Mouse (Mus musculus) kidney, embryonic 14.5 days (tissue): ENCODE measurements around the gene Fxyd1. TPM values are rescaled to one million over a fixed set of nuclear protein-coding genes. Genes with fewer than 3 reads are reported as not detected.
A peak's percentile ranks its signal among the peaks of the same experiment; 100 is the strongest.

ENCODE experiments used
- ATAC-seq: fragments of 200-750 bp; cut with Nextera tagmentation; 2 replicates; pipeline ENCODE4 v1.8.0; 2017; ENCODE audit warnings: moderate number of reproducible peaks, mild to moderate bottlenecking, moderate TSS enrichment, moderate library complexity; ENCODE audit not compliant: low FRiP score, low TSS enrichment
- H3K27ac ChIP-seq: fragments of 300-500 bp; sonication (generic); 2 replicates; pipeline ENCODE4 v1.5.1; 2014; ENCODE audit warnings: low read depth, mild to moderate bottlenecking, low read length, moderate library complexity, mixed read lengths
- H3K27me3 ChIP-seq: fragments of 300-500 bp; sonication (generic); 2 replicates; pipeline ENCODE4 v1.6.1; 2014; ENCODE audit warnings: mild to moderate bottlenecking, low read length; ENCODE audit not compliant: control insufficient read depth, insufficient read depth
- H3K36me3 ChIP-seq: fragments of 300-500 bp; sonication (generic); 2 replicates; pipeline ENCODE4 v1.6.1; 2014; ENCODE audit warnings: low read length, mixed read lengths; ENCODE audit not compliant: control insufficient read depth, insufficient read depth
- H3K4me1 ChIP-seq: fragments of 300-500 bp; sonication (generic); 2 replicates; pipeline ENCODE4 v1.6.1; 2014; ENCODE audit warnings: low read length, mixed read lengths; ENCODE audit not compliant: control insufficient read depth, insufficient read depth
- H3K4me2 ChIP-seq: fragments of 300-500 bp; sonication (generic); replicated peaks from 2 replicates; pipeline ENCODE4 v1.6.1; 2014; ENCODE audit warnings: low read depth, mild to moderate bottlenecking, low read length
- H3K4me3 ChIP-seq: fragments of 300-500 bp; sonication (generic); 2 replicates; pipeline ENCODE4 v1.5.1; 2014; ENCODE audit warnings: mild to moderate bottlenecking, low read length
- H3K9ac ChIP-seq: fragments of 300-500 bp; sonication (generic); 2 replicates; pipeline ENCODE4 v1.6.1; 2014; ENCODE audit warnings: low read depth, mild to moderate bottlenecking, low read length, moderate library complexity
- H3K9me3 ChIP-seq: fragments of 300-500 bp; sonication (generic); 2 replicates; pipeline ENCODE4 v1.6.1; 2016; ENCODE audit warnings: low read length; ENCODE audit not compliant: control insufficient read depth
- WGBS: fragments of 180-500 bp; shearing (Covaris S2); extraction: QIAGEN DNeasy Blood & Tissue Kit; methylation state at CpG from one replicate; pipeline ENCODE4 v1.1.7; 2014; 5-methylcytosine and 5-hydroxymethylcytosine counted together
- polyA plus RNA-seq: library from polyadenylated mRNA; unstranded; fragments of >200 nt; fragmentation: Nextera tagmentation; extraction: Ambion mirVana; gene quantifications from 2 replicates; pipeline ENCODE4 v1.2.1, GENCODE M21; 2014

Fxyd1 gene
- polyA plus RNA-seq, 1 experiment from 2014 or later, result 29.8 TPM

- Histone ChIP-seq H3K9ac (no peak overlapping the region), H3K9me3 (no peaks in the 10 kb centered on the region; the same call in 1 of the 2 replicates), H3K36me3 (no peaks in the 10 kb centered on the region), H3K27me3 (no peaks in the 10 kb centered on the region), H3K27ac (no peak overlapping the region), H3K4me2 (no peak overlapping the region), H3K4me1 (no peaks in the 10 kb centered on the region), H3K4me3 (no peak overlapping the region)
- 38% methylated on average over 12 of the region's 12 CpGs for WGBS
- no peak for ATAC-seq
Measured at GRCm38 (mm10) chr7:31094774-31095501, 37.9 kb upstream of the Fxyd1 start.

- Histone ChIP-seq H3K9ac (no peak overlapping the region), H3K27ac (no peak overlapping the region), H3K9me3 (no peaks in the 10 kb centered on the region), H3K4me1 (no peaks in the 10 kb centered on the region), H3K4me3 (no peak overlapping the region), H3K27me3 (no peaks in the 10 kb centered on the region), H3K36me3 (no peaks in the 10 kb centered on the region), H3K4me2 (no peak overlapping the region)
- 78% methylated on average over 2 of the region's 2 CpGs for WGBS
- no peak for ATAC-seq
Measured at GRCm38 (mm10) chr7:31089721-31090120, 32.7 kb upstream of the Fxyd1 start.

DNA sequence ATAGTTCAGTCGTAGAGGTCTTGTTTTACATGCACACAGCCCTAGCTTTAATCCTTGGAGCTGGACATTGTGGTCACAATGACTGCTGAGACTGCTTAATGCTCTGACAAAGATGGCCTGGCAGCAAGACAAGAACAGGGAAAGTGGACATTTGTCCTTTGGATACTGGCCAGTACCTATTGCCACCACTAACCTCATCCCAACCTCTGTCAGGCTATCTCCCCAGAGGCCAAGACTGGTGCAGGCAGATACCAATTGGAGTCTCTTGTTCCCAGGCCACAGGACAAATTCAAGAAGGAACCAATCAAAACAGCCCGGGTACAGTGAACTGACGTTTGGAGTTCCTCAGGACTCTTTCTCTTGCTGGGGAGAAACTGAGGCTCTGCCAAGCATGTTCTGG lies 31.2 kb upstream of the Fxyd1 start:
- no peak overlapping the region for H3K9ac ChIP-seq
- no peaks in the 10 kb centered on the region for H3K9me3 ChIP-seq
- ATAC-seq, result no peak
- H3K4me3 ChIP-seq, result no peak overlapping the region
- H3K27ac ChIP-seq, result no peak overlapping the region
- no peaks in the 10 kb centered on the region for H3K27me3 ChIP-seq
- H3K36me3 ChIP-seq, result no peaks in the 10 kb centered on the region
- H3K4me2 ChIP-seq, result no peak overlapping the region
- WGBS, result 69% methylated on average over 3 of the region's 3 CpGs
- H3K4me1 ChIP-seq, result no peaks in the 10 kb centered on the region

- Histone ChIP-seq H3K9me3 (no peaks in the 10 kb centered on the region), H3K27ac (no peak overlapping the region), H3K4me1 (no peaks in the 10 kb centered on the region), H3K36me3 (no peaks in the 10 kb centered on the region), H3K4me3 (no peak overlapping the region), H3K9ac (no peak overlapping the region), H3K4me2 (no peak overlapping the region), H3K27me3 (no peaks in the 10 kb centered on the region)
- no peak for ATAC-seq
- 37% methylated on average over 2 of the region's 2 CpGs for WGBS
Measured at GRCm38 (mm10) chr7:31087262-31087661, 30.3 kb upstream of the Fxyd1 start.

- 88% methylated on average over 9 of the region's 9 CpGs for WGBS
- Histone ChIP-seq H3K4me2 (no peak overlapping the region), H3K9ac (no peak overlapping the region), H3K36me3 (no peaks in the 10 kb centered on the region), H3K9me3 (no peaks in the 10 kb centered on the region), H3K4me1 (no peaks in the 10 kb centered on the region), H3K4me3 (no peak overlapping the region), H3K27ac (no peak overlapping the region), H3K27me3 (no peaks in the 10 kb centered on the region)
- ATAC-seq, result no peak
Measured at GRCm38 (mm10) chr7:31086175-31086755, 29.3 kb upstream of the Fxyd1 start.

GRCm38 (mm10) chr7:31085171-31085570 lies 28.2 kb upstream of the Fxyd1 start:
- ATAC-seq, result no peak
- no peaks in the 10 kb centered on the region for H3K4me1 ChIP-seq
- 48% methylated on average over 3 of the region's 3 CpGs for WGBS
- H3K36me3 ChIP-seq, result no peaks in the 10 kb centered on the region
- H3K4me2 ChIP-seq, result no peak overlapping the region
- H3K4me3 ChIP-seq, result no peak overlapping the region
- no peak overlapping the region for H3K9ac ChIP-seq
- no peaks in the 10 kb centered on the region for H3K27me3 ChIP-seq
- H3K27ac ChIP-seq, result no peak overlapping the region
- H3K9me3 ChIP-seq, result no peaks in the 10 kb centered on the region

DNA sequence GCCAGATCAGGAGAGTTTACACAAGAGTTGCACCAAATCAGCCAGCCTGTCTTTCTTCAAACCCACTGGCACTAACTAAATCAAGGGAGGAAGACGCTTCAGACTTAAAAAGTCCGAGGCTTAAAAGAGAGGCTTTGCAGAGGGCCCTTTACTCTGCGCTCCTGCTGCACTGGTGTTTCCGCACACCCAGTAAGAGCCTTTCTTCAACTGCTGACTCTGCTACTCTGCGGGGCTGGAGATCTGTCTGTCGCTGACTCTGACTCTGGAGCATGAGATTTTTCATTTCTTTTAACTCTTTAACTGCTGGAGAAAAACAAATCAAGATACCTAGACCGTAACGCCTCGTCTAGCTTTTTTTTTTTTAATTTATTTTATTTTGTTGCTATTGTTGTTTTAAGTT lies 27.1 kb upstream of the Fxyd1 start:
- Histone ChIP-seq H3K27ac (peak overlapping the region; percentile 30; the same call in 1 of the 2 replicates), H3K9ac (no peak overlapping the region), H3K36me3 (no peaks in the 10 kb centered on the region), H3K4me3 (no peak overlapping the region), H3K4me2 (no peak overlapping the region), H3K4me1 (no peaks in the 10 kb centered on the region), H3K27me3 (no peaks in the 10 kb centered on the region), H3K9me3 (no peaks in the 10 kb centered on the region)
- peak; percentile 22; the same call in 1 of the 2 replicates for ATAC-seq
- WGBS, result 52% methylated on average over 9 of the region's 9 CpGs

- Histone ChIP-seq H3K9ac (no peak overlapping the region; the same call in 1 of the 2 replicates), H3K27ac (no peak overlapping the region)
- no peak for ATAC-seq
Measured at GRCm38 (mm10) chr7:31082831-31083588, 26.0 kb upstream of the Fxyd1 start.

GRCm38 (mm10) chr7:31082106-31082505 lies 25.1 kb upstream of the Fxyd1 start:
- no peak overlapping the region for H3K27ac ChIP-seq
- H3K4me1 ChIP-seq, result no peaks in the 10 kb centered on the region
- H3K9me3 ChIP-seq, result no peaks in the 10 kb centered on the region
- H3K4me2 ChIP-seq, result no peak overlapping the region
- no peak overlapping the region for H3K9ac ChIP-seq
- no peak overlapping the region for H3K4me3 ChIP-seq
- ATAC-seq, result no peak
- no peaks in the 10 kb centered on the region for H3K36me3 ChIP-seq
- no peaks in the 10 kb centered on the region for H3K27me3 ChIP-seq

More at GRCm38 (mm10) chr7:31082831-31083588, 26.0 kb upstream of the Fxyd1 start:
- H3K4me1 ChIP-seq, result no peaks in the 10 kb centered on the region
- H3K4me2 ChIP-seq, result no peak overlapping the region
- no peaks in the 10 kb centered on the region for H3K27me3 ChIP-seq
- H3K4me3 ChIP-seq, result no peak overlapping the region
- 68% methylated on average over 14 of the region's 14 CpGs for WGBS
- no peaks in the 10 kb centered on the region for H3K36me3 ChIP-seq
- H3K9me3 ChIP-seq, result no peaks in the 10 kb centered on the region
